Mouse (Mus musculus): ENCODE data around the gene Scube2. TPM values are rescaled to one million over a fixed set of nuclear protein-coding genes. Genes with fewer than 3 reads are reported as not detected.

Gene Scube2
- polyA plus RNA-seq, 1 experiment from 2014 or later, result 2.5 TPM

GRCm38 (mm10) chr7:109817954-109818353, 47.5 kb downstream of the Scube2 start:
- no peak for ATAC-seq
- Histone ChIP-seq H3K4me1 (ENCODE audit: control insufficient read depth, insufficient read depth, low read depth, low read length) (no peaks in the 10 kb centered on the region), H3K36me3 (ENCODE audit: control insufficient read depth, insufficient read depth, low read length) (no peaks in the 10 kb centered on the region), H3K27me3 (replicated peaks; ENCODE audit: control insufficient read depth, insufficient read depth, low read length) (no peaks in the 10 kb centered on the region), H3K9me3 (ENCODE audit: control insufficient read depth, low read length) (no peaks in the 10 kb centered on the region), H3K27ac (ENCODE audit: low read depth, low read length) (no peak overlapping the region), H3K4me2 (ENCODE audit: low read length) (no peak overlapping the region), H3K9ac (ENCODE audit: low read depth, low read length) (no peak overlapping the region), H3K4me3 (ENCODE audit: low read length) (no peak overlapping the region)

- no peak for ATAC-seq
- no peak overlapping the region for H3K27ac ChIP-seq (ENCODE audit: low read depth, low read length)
- H3K36me3 ChIP-seq (ENCODE audit: control insufficient read depth, insufficient read depth, low read length), result no peaks in the 10 kb centered on the region
- no peaks in the 10 kb centered on the region for H3K9me3 ChIP-seq (ENCODE audit: control insufficient read depth, low read length)
- H3K4me2 ChIP-seq (ENCODE audit: low read length), result no peak overlapping the region
- WGBS, result 21% methylated on average over 4 of the region's 4 CpGs
- no peak overlapping the region for H3K9ac ChIP-seq (ENCODE audit: low read depth, low read length)
- no peak overlapping the region for H3K4me3 ChIP-seq (ENCODE audit: low read length)
- no peaks in the 10 kb centered on the region for H3K4me1 ChIP-seq (ENCODE audit: control insufficient read depth, insufficient read depth, low read depth, low read length)
- no peaks in the 10 kb centered on the region for H3K27me3 ChIP-seq (replicated peaks; ENCODE audit: control insufficient read depth, insufficient read depth, low read length)
Observed at GRCm38 (mm10) chr7:109813330-109814140, 51.9 kb downstream of the Scube2 start.

GRCm38 (mm10) chr7:109807616-109808485, 57.6 kb downstream of the Scube2 start:
- Histone ChIP-seq H3K4me3 (ENCODE audit: low read length) (no peak overlapping the region), H3K27me3 (replicated peaks; ENCODE audit: control insufficient read depth, insufficient read depth, low read length) (no peaks in the 10 kb centered on the region), H3K27ac (ENCODE audit: low read depth, low read length) (no peak overlapping the region), H3K4me2 (ENCODE audit: low read length) (no peak overlapping the region), H3K9ac (ENCODE audit: low read depth, low read length) (no peak overlapping the region), H3K9me3 (ENCODE audit: control insufficient read depth, low read length) (no peaks in the 10 kb centered on the region), H3K36me3 (ENCODE audit: control insufficient read depth, insufficient read depth, low read length) (no peaks in the 10 kb centered on the region), H3K4me1 (ENCODE audit: control insufficient read depth, insufficient read depth, low read depth, low read length) (no peaks in the 10 kb centered on the region)
- ATAC-seq, result no peak
- WGBS, result 81% methylated on average over 8 of the region's 8 CpGs

GRCm38 (mm10) chr7:109804843-109805242, 60.6 kb downstream of the Scube2 start:
- 70% methylated on average over 6 of the region's 6 CpGs for WGBS
- ATAC-seq, result no peak
- H3K27ac ChIP-seq (ENCODE audit: low read depth, low read length), result no peak overlapping the region
- H3K9ac ChIP-seq (ENCODE audit: low read depth, low read length), result no peak overlapping the region
- no peaks in the 10 kb centered on the region for H3K4me1 ChIP-seq (ENCODE audit: control insufficient read depth, insufficient read depth, low read depth, low read length)
- H3K36me3 ChIP-seq (ENCODE audit: control insufficient read depth, insufficient read depth, low read length), result no peaks in the 10 kb centered on the region
- no peak overlapping the region for H3K4me3 ChIP-seq (ENCODE audit: low read length)
- H3K27me3 ChIP-seq (replicated peaks; ENCODE audit: control insufficient read depth, insufficient read depth, low read length), result no peaks in the 10 kb centered on the region
- H3K9me3 ChIP-seq (ENCODE audit: control insufficient read depth, low read length), result no peaks in the 10 kb centered on the region
- no peak overlapping the region for H3K4me2 ChIP-seq (ENCODE audit: low read length)

- H3K27ac ChIP-seq (ENCODE audit: low read depth, low read length), result no peak overlapping the region
Observed at GRCm38 (mm10) chr7:109804355-109804754, 61.1 kb downstream of the Scube2 start.

GRCm38 (mm10) chr7:109803516-109803915, 62.0 kb downstream of the Scube2 start:
- Histone ChIP-seq H3K9ac (ENCODE audit: low read depth, low read length) (no peak overlapping the region), H3K27ac (ENCODE audit: low read depth, low read length) (no peak overlapping the region), H3K9me3 (ENCODE audit: control insufficient read depth, low read length) (no peaks in the 10 kb centered on the region), H3K36me3 (ENCODE audit: control insufficient read depth, insufficient read depth, low read length) (no peaks in the 10 kb centered on the region), H3K4me2 (ENCODE audit: low read length) (no peak overlapping the region), H3K4me3 (ENCODE audit: low read length) (no peak overlapping the region), H3K4me1 (ENCODE audit: control insufficient read depth, insufficient read depth, low read depth, low read length) (no peaks in the 10 kb centered on the region), H3K27me3 (replicated peaks; ENCODE audit: control insufficient read depth, insufficient read depth, low read length) (no peaks in the 10 kb centered on the region)
- ATAC-seq, result no peak
- 76% methylated on average over 1 of the region's 1 CpGs for WGBS

More at GRCm38 (mm10) chr7:109804355-109804754, 61.1 kb downstream of the Scube2 start:
- Histone ChIP-seq H3K9ac (ENCODE audit: low read depth, low read length) (no peak overlapping the region), H3K4me1 (ENCODE audit: control insufficient read depth, insufficient read depth, low read depth, low read length) (no peaks in the 10 kb centered on the region), H3K4me2 (ENCODE audit: low read length) (no peak overlapping the region), H3K27me3 (replicated peaks; ENCODE audit: control insufficient read depth, insufficient read depth, low read length) (no peaks in the 10 kb centered on the region), H3K9me3 (ENCODE audit: control insufficient read depth, low read length) (no peaks in the 10 kb centered on the region), H3K4me3 (ENCODE audit: low read length) (no peak overlapping the region), H3K36me3 (ENCODE audit: control insufficient read depth, insufficient read depth, low read length) (no peaks in the 10 kb centered on the region)
- WGBS, result 85% methylated on average over 6 of the region's 6 CpGs
- ATAC-seq, result no peak

- H3K27me3 ChIP-seq (replicated peaks; ENCODE audit: control insufficient read depth, insufficient read depth, low read length), result no peaks in the 10 kb centered on the region
- no peaks in the 10 kb centered on the region for H3K4me1 ChIP-seq (ENCODE audit: control insufficient read depth, insufficient read depth, low read depth, low read length)
- WGBS, result 92% methylated on average over 4 of the region's 4 CpGs
- ATAC-seq, result no peak
- no peaks in the 10 kb centered on the region for H3K36me3 ChIP-seq (ENCODE audit: control insufficient read depth, insufficient read depth, low read length)
- H3K4me2 ChIP-seq (ENCODE audit: low read length), result no peak overlapping the region
- H3K9ac ChIP-seq (ENCODE audit: low read depth, low read length), result no peak overlapping the region
- H3K9me3 ChIP-seq (ENCODE audit: control insufficient read depth, low read length), result no peaks in the 10 kb centered on the region
- no peak overlapping the region for H3K27ac ChIP-seq (ENCODE audit: low read depth, low read length)
- no peak overlapping the region for H3K4me3 ChIP-seq (ENCODE audit: low read length)
Observed at GRCm38 (mm10) chr7:109800626-109801025, 64.9 kb downstream of the Scube2 start.

GRCm38 (mm10) chr7:109799168-109799567, 66.3 kb downstream of the Scube2 start:
- Histone ChIP-seq H3K4me3 (ENCODE audit: low read length) (no peak overlapping the region), H3K4me1 (ENCODE audit: control insufficient read depth, insufficient read depth, low read depth, low read length) (no peaks in the 10 kb centered on the region), H3K9ac (ENCODE audit: low read depth, low read length) (no peak overlapping the region), H3K27ac (ENCODE audit: low read depth, low read length) (no peak overlapping the region), H3K27me3 (replicated peaks; ENCODE audit: control insufficient read depth, insufficient read depth, low read length) (no peaks in the 10 kb centered on the region), H3K4me2 (ENCODE audit: low read length) (no peak overlapping the region), H3K36me3 (ENCODE audit: control insufficient read depth, insufficient read depth, low read length) (no peaks in the 10 kb centered on the region), H3K9me3 (ENCODE audit: control insufficient read depth, low read length) (no peaks in the 10 kb centered on the region)
- 69% methylated on average over 11 of the region's 11 CpGs for WGBS
- ATAC-seq, result no peak

GRCm38 (mm10) chr7:109795564-109795963, 69.9 kb downstream of the Scube2 start:
- no peak overlapping the region for H3K9ac ChIP-seq (ENCODE audit: low read depth, low read length)
- no peak overlapping the region for H3K4me2 ChIP-seq (ENCODE audit: low read length)
- H3K4me3 ChIP-seq (ENCODE audit: low read length), result no peak overlapping the region
- no peaks in the 10 kb centered on the region for H3K9me3 ChIP-seq (ENCODE audit: control insufficient read depth, low read length)
- ATAC-seq, result no peak
- WGBS, result 75% methylated on average over 5 of the region's 5 CpGs
- H3K27me3 ChIP-seq (replicated peaks; ENCODE audit: control insufficient read depth, insufficient read depth, low read length), result no peaks in the 10 kb centered on the region
- H3K4me1 ChIP-seq (ENCODE audit: control insufficient read depth, insufficient read depth, low read depth, low read length), result no peaks in the 10 kb centered on the region
- H3K36me3 ChIP-seq (ENCODE audit: control insufficient read depth, insufficient read depth, low read length), result no peaks in the 10 kb centered on the region
- no peak overlapping the region for H3K27ac ChIP-seq (ENCODE audit: low read depth, low read length)
